Mouse (Mus musculus) hindbrain, embryonic 16.5 days (tissue): Measurements from ENCODE around the gene Hsbp1. TPM values are rescaled to one million over a fixed set of nuclear protein-coding genes. Genes with fewer than 3 reads are reported as not detected.
A peak's percentile ranks its signal among the peaks of the same experiment; 100 is the strongest.
"Not testable (repeated sequence)": the region's sequence is repeated elsewhere in the genome, so short reads cannot be mapped to it uniquely, and the experiment has no call there.

Experiments
- ATAC-seq: fragments of 200-750 bp; cut with Nextera tagmentation; 2 replicates; pipeline ENCODE4 v1.8.0; 2017; ENCODE audit warnings: moderate TSS enrichment, moderate library complexity
- H3K27ac ChIP-seq: fragments of 300-500 bp; sonication (generic); 2 replicates; pipeline ENCODE4 v1.5.1; 2014; ENCODE audit warnings: low read depth, mild to moderate bottlenecking, control low read depth, low read length, moderate library complexity
- H3K27me3 ChIP-seq: fragments of 300-500 bp; sonication (generic); replicated peaks from 2 replicates; pipeline ENCODE4 v1.6.1; 2014; ENCODE audit warnings: low read length; ENCODE audit not compliant: control insufficient read depth, insufficient read depth
- H3K36me3 ChIP-seq: fragments of 300-500 bp; sonication (generic); 2 replicates; pipeline ENCODE4 v1.6.1; 2014; ENCODE audit warnings: mild to moderate bottlenecking, low read length, moderate library complexity, mixed read lengths; ENCODE audit not compliant: control insufficient read depth, insufficient read depth
- H3K4me1 ChIP-seq: fragments of 300-500 bp; sonication (generic); 2 replicates; pipeline ENCODE4 v1.6.1; 2014; ENCODE audit warnings: low read depth, low read length; ENCODE audit not compliant: control insufficient read depth, insufficient read depth
- H3K4me2 ChIP-seq: fragments of 300-500 bp; sonication (generic); 2 replicates; pipeline ENCODE4 v1.6.1; 2014; ENCODE audit warnings: mild to moderate bottlenecking, low read length, control low read depth, moderate library complexity
- H3K4me3 ChIP-seq: fragments of 300-500 bp; sonication (generic); 2 replicates; pipeline ENCODE4 v1.5.1; 2014; ENCODE audit warnings: mild to moderate bottlenecking, low read length, control low read depth, moderate library complexity
- H3K9ac ChIP-seq: fragments of 300-500 bp; sonication (generic); 2 replicates; pipeline ENCODE4 v1.6.1; 2014; ENCODE audit warnings: low read depth, mild to moderate bottlenecking, control low read depth, low read length, moderate library complexity
- H3K9me3 ChIP-seq: fragments of 300-500 bp; sonication (generic); 2 replicates; pipeline ENCODE4 v1.6.1; 2014; ENCODE audit warnings: mild to moderate bottlenecking, low read length, moderate library complexity; ENCODE audit not compliant: control insufficient read depth
- WGBS: fragments of 180-500 bp; shearing (Covaris S2); extraction: QIAGEN DNeasy Blood & Tissue Kit; methylation state at CpG from one replicate; pipeline ENCODE4 v1.1.7; 2014; 5-methylcytosine and 5-hydroxymethylcytosine counted together
- polyA plus RNA-seq: library from polyadenylated mRNA; unstranded; fragments of >200 nt; fragmentation: Nextera tagmentation; extraction: Ambion mirVana; gene quantifications from 2 replicates; pipeline ENCODE4 v1.2.1, GENCODE M21; 2015

Gene Hsbp1
- polyA plus RNA-seq, 1 experiment from 2014 or later, result 900 TPM

- Histone ChIP-seq H3K27me3 (peaks cover 2% of the 10 kb centered on the region), H3K36me3 (peaks cover 31% of the 10 kb centered on the region), H3K9ac (peak overlapping the region; percentile 99), H3K9me3 (no peaks in the 10 kb centered on the region), H3K4me2 (peak overlapping the region; percentile 77), H3K4me1 (peaks cover 5% of the 10 kb centered on the region), H3K4me3 (peak overlapping the region; percentile 99), H3K27ac (no peak overlapping the region; the same call in 1 of the 2 replicates)
- no peak for ATAC-seq
- WGBS, result 56% methylated on average over 22 of the region's 22 CpGs
Measured at GRCm38 (mm10) chr8:119345029-119345682, 868 bp downstream of the Hsbp1 start.

GRCm38 (mm10) chr8:119345683-119346075 lies 1.4 kb downstream of the Hsbp1 start:
- ATAC-seq, result no peak
- Histone ChIP-seq H3K27me3 (peaks cover 2% of the 10 kb centered on the region), H3K36me3 (peaks cover 31% of the 10 kb centered on the region), H3K4me1 (peaks cover 5% of the 10 kb centered on the region), H3K9me3 (no peaks in the 10 kb centered on the region), H3K9ac (no peak overlapping the region), H3K4me2 (peak overlapping the region; percentile 77), H3K4me3 (no peak overlapping the region), H3K27ac (no peak overlapping the region)
- WGBS, result 90% methylated on average over 15 of the region's 15 CpGs

GRCm38 (mm10) chr8:119351647-119352046 lies 7.4 kb downstream of the Hsbp1 start:
- ATAC-seq, result no peak
- no peaks in the 10 kb centered on the region for H3K4me1 ChIP-seq
- WGBS, result 94% methylated on average over 19 of the region's 19 CpGs
- H3K4me3 ChIP-seq, result no peak overlapping the region
- H3K27me3 ChIP-seq, result no peaks in the 10 kb centered on the region
- peaks cover 29% of the 10 kb centered on the region for H3K36me3 ChIP-seq
- no peak overlapping the region for H3K9ac ChIP-seq
- H3K27ac ChIP-seq, result no peak overlapping the region
- no peaks in the 10 kb centered on the region for H3K9me3 ChIP-seq
- no peak overlapping the region for H3K4me2 ChIP-seq

GRCm38 (mm10) chr8:119352977-119353658 lies 8.8 kb downstream of the Hsbp1 start:
- 74% methylated on average over 10 of the region's 10 CpGs for WGBS

GRCm38 (mm10) chr8:119353659-119354023 lies 9.4 kb downstream of the Hsbp1 start:
- H3K36me3 ChIP-seq, result peaks cover 10% of the 10 kb centered on the region
- WGBS, result 83% methylated on average over 6 of the region's 6 CpGs
- H3K9ac ChIP-seq, result no peak overlapping the region
- no peaks in the 10 kb centered on the region for H3K9me3 ChIP-seq
- no peak overlapping the region for H3K4me2 ChIP-seq
- no peak overlapping the region for H3K4me3 ChIP-seq
- H3K4me1 ChIP-seq, result no peaks in the 10 kb centered on the region
- H3K27me3 ChIP-seq, result no peaks in the 10 kb centered on the region
- no peak overlapping the region for H3K27ac ChIP-seq
- ATAC-seq, result no peak

More at GRCm38 (mm10) chr8:119352977-119353658, 8.8 kb downstream of the Hsbp1 start:
- Histone ChIP-seq H3K4me3 (no peak overlapping the region), H3K36me3 (peaks cover 14% of the 10 kb centered on the region), H3K4me1 (no peaks in the 10 kb centered on the region), H3K4me2 (no peak overlapping the region), H3K9ac (no peak overlapping the region), H3K9me3 (no peaks in the 10 kb centered on the region), H3K27me3 (no peaks in the 10 kb centered on the region), H3K27ac (no peak overlapping the region)
- ATAC-seq, result no peak

- not testable (repeated sequence) for H3K27me3 ChIP-seq, H3K4me3 ChIP-seq, H3K9me3 ChIP-seq, H3K4me2 ChIP-seq, H3K4me1 ChIP-seq, ATAC-seq, H3K9ac ChIP-seq, H3K27ac ChIP-seq, H3K36me3 ChIP-seq
- WGBS, result 60% methylated on average over 5 of the region's 5 CpGs
Measured at GRCm38 (mm10) chr8:119356631-119357030, 12.3 kb downstream of the Hsbp1 start.

- no peak for ATAC-seq
- 87% methylated on average over 7 of the region's 7 CpGs for WGBS
- H3K4me2 ChIP-seq, result no peak overlapping the region
Measured at GRCm38 (mm10) chr8:119358175-119358574, 13.9 kb downstream of the Hsbp1 start.

GRCm38 (mm10) chr8:119358836-119359235 lies 14.5 kb downstream of the Hsbp1 start:
- H3K9ac ChIP-seq, result no peak overlapping the region
- no peaks in the 10 kb centered on the region for H3K36me3 ChIP-seq
- no peaks in the 10 kb centered on the region for H3K27me3 ChIP-seq
- no peak overlapping the region for H3K27ac ChIP-seq
- no peaks in the 10 kb centered on the region for H3K4me1 ChIP-seq
- WGBS, result 43% methylated on average over 14 of the region's 14 CpGs
- no peak for ATAC-seq
- H3K4me3 ChIP-seq, result no peak overlapping the region
- no peak overlapping the region for H3K4me2 ChIP-seq
- H3K9me3 ChIP-seq, result no peaks in the 10 kb centered on the region

More at GRCm38 (mm10) chr8:119358175-119358574, 13.9 kb downstream of the Hsbp1 start:
- Histone ChIP-seq H3K27me3 (no peaks in the 10 kb centered on the region), H3K9ac (no peak overlapping the region), H3K36me3 (no peaks in the 10 kb centered on the region), H3K4me1 (no peaks in the 10 kb centered on the region), H3K9me3 (no peaks in the 10 kb centered on the region), H3K27ac (no peak overlapping the region), H3K4me3 (no peak overlapping the region)

- no peak for ATAC-seq
- no peaks in the 10 kb centered on the region for H3K36me3 ChIP-seq
- H3K4me2 ChIP-seq, result no peak overlapping the region
- no peaks in the 10 kb centered on the region for H3K27me3 ChIP-seq
- WGBS, result 76% methylated on average over 8 of the region's 8 CpGs
- H3K9me3 ChIP-seq, result no peaks in the 10 kb centered on the region
- no peak overlapping the region for H3K9ac ChIP-seq
- no peak overlapping the region for H3K27ac ChIP-seq
- no peaks in the 10 kb centered on the region for H3K4me1 ChIP-seq
- H3K4me3 ChIP-seq, result no peak overlapping the region
Measured at GRCm38 (mm10) chr8:119360686-119361295, 16.5 kb downstream of the Hsbp1 start.
